Mouse (Mus musculus): ENCODE measurements around the gene Atp5e.
A peak's percentile ranks its signal among the peaks of the same experiment; 100 is the strongest.

Gene Atp5e

DNA sequence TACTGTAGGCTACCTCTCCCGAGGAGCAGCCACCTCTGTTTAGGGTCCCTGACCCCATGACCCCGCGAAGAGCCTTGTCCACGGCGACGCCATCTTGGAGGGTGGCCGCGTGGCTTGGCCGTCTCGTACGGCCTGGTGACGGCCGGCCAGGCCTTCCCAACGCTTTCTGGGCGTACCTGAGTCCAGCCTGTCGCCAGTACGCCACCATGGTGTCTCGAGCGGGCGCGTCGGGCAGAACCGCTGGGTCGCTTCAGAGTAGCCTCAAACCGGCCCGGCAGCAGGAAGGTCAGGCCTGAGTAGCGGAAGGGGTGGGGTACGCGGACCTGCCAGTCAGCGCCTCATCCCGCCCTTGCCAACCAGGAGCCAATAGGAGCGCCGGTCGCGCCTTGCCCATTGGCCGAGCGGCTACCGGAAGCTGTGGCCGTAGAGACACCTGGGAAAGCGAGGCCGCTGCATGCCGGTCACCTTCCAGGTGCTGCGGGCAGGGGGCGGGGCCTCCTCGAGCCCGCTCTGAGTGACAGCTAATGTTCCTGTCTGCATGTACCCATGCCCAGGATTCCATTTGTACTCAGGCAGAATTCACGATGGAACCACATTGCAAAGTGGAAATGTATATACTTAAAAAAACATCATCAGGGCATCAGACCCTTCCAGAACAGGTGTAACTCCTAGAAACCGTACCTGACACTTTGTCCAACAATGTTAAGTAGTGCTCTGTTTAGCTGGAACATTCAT, at the start of gene Atp5e:
Atp5e (minus strand) TSS at position 317 of the 735 bp plus-strand sequence.
- DNase-seq (ENCODE audit: low spot score in 2 of 2), result peak; percentile 94 to 97

- no peak for DNase-seq (ENCODE audit: low spot score in 2 of 2)
These were observed 45.9 kb upstream of the Atp5e start for GRCm38 (mm10) chr2:174509825-174510224.

DNA sequence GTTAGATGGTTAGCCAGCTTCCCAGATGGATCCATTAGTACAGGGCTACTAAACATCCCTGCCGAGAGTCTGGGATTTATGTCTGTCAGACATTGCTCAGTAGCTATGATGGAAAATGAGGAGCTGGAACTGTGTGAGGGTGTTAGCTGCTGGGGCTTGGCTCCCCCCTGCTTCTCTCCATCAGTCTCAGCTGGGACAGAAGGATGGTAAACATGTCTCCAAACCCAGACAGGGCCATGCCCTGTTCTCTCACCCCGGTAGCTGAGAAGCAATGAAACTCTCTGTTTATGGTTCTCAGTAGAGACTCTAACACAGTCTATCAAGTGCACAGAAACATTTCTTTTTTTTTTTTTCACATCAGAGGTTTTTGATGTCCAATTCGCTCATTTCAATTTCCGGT, 44.1 kb upstream of the Atp5e start:
- no peak for DNase-seq (ENCODE audit: low spot score in 2 of 2)

GRCm38 (mm10) chr2:174502831-174503460, 39.0 kb upstream of the Atp5e start:
- no peak for DNase-seq (ENCODE audit: low spot score in 2 of 2)

DNA sequence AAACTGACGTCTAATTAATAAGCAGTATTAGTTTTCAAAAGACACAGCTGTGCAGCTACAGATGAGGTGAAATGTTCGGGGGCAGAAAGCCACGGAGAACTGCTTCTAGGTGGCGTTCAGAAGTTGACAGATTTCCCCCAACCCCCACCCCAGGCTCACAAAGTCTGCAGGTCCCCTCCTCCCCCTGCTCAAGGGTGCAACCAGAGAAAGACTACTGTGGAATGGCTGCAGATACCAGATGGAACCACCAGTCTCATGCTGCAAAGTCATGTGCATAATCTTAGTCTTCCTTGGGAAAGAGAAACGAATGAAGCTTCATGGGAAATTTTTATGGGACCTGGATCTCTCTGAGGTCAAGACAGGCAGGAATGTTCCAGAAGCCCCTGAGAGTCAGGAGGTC, 38.4 kb upstream of the Atp5e start:
- no peak for DNase-seq (ENCODE audit: low spot score in 2 of 2)

- no peak for DNase-seq (ENCODE audit: low spot score in 2 of 2)
These were observed 37.6 kb upstream of the Atp5e start for GRCm38 (mm10) chr2:174501517-174501916.

DNA sequence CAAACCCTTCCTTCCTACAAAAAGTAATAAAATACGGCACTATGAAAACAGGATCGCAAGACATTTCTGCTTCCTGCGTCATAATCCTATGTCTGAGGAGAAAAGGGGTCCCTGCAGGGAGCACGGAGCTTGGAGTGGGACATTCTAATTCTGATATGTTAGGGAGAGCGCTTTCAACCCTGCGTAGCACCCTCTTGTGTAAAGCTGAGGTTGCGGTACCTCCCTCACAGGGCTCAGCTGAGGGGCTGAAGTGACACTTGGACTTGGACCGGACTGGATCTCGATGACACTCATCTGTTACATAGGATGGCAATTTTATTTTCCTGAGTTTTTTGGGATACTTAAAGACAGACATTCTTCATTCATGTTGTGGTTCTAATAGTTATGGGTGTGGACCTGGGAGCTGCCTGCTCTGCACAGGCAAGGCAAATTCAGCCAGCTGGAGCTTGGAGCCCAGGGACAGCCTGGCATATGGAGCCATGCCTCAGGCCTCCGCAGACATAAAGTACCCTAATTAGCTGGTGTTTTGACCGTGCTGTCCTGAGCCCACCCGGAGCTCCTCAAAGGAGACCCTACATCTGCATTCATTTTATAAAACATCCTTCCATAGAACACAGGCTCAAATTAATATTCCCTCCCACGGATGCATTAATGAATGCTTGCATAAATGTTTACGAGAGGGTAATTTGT, 37.1 kb upstream of the Atp5e start:
- DNase-seq (ENCODE audit: low spot score in 2 of 2), result no peak

DNA sequence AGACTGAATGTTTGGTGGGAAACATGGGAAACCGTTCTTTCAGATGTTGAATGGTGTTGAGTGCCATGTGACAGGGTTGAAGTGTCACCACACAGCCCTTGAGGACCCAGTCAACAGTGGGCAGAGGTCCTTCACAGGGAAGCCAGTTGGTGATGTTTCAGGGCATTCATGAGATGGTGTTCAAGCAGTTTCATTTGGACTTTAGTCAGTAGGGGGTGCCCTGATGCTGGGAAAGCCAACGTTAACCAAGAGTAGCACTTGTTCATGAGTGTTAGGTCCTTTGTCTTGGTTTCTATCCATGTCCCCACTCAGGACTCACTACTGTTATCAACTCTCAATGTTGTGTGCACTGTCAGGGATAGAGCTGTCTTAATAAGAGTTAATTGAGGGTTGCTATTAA, 29.0 kb upstream of the Atp5e start:
- DNase-seq (ENCODE audit: low spot score in 2 of 2), result no peak

GRCm38 (mm10) chr2:174487005-174487404, 23.1 kb upstream of the Atp5e start:
- no peak for DNase-seq (ENCODE audit: low spot score in 2 of 2)

- no peak for DNase-seq (ENCODE audit: low spot score in 2 of 2)
These were observed 14.8 kb upstream of the Atp5e start for GRCm38 (mm10) chr2:174478746-174479145.

- DNase-seq (ENCODE audit: low spot score in 2 of 2), result no peak
These were observed 13.8 kb upstream of the Atp5e start for GRCm38 (mm10) chr2:174477543-174478319.

DNA sequence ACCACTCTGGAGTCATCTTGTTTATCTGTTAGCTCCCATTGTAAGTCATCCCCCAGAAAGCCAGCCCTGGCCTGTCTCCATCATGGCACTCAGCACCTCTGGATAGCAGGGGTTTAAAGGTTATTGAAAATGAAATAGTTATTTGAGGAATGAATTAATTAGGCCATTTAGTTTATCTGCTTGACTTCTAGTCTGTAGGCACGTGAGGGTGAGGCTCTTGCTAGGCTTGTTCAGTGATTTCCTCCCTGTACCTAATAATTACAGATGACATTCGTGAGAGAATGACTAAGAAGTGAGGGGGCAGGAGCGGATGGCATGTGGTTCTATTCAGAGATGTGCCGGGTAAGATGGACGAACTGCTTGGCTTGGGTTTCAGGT, 9.6 kb upstream of the Atp5e start:
- DNase-seq (ENCODE audit: low spot score in 2 of 2), result no peak

DNA sequence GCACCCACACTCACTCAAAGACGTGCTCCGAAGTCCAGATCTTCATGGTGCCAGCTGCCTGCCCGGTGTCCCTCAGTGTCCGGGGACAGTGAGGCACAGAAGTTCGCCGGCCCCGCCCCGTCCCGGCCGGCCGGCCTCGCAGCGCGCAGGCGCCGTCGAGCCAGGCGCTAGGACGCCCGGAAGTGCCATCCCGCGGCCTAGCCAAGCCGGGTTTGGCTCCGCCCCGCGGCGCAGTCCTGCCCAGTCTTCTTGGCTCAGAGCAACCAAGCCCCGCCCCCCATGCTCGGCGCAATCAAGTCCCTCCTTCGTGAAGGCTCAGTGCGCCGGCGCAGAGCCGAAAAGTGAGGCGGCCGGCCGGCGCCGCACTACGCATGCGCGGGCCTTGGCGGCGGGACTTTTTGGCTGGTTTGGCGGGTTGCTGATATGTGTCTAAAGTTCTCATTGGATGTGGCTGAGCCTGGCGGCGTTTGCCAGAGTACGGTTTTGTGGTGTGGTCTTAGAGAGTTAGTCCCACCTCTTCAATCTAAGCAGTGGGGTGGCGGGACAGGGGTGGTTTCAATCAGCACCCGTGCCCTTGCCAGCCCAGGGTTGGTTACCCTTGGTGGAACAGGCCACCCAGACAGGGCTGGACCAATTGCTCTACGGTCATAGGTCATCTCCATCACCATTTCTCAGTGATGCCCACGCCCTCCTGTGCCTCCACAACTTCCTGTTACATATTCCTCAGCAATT, 9.1 kb upstream of the Atp5e start, which contains the start of gene Prelid3b:
Prelid3b (minus strand) TSS at position 264 of the 732 bp plus-strand sequence.
- peak; percentile 100 for DNase-seq (ENCODE audit: low spot score in 2 of 2)

GRCm38 (mm10) chr2:174472407-174472806, 8.5 kb upstream of the Atp5e start:
- DNase-seq (ENCODE audit: low spot score in 2 of 2), result no peak

- no peak for DNase-seq (ENCODE audit: low spot score in 2 of 2)
These were observed 7.0 kb upstream of the Atp5e start for GRCm38 (mm10) chr2:174470786-174471405.

DNA sequence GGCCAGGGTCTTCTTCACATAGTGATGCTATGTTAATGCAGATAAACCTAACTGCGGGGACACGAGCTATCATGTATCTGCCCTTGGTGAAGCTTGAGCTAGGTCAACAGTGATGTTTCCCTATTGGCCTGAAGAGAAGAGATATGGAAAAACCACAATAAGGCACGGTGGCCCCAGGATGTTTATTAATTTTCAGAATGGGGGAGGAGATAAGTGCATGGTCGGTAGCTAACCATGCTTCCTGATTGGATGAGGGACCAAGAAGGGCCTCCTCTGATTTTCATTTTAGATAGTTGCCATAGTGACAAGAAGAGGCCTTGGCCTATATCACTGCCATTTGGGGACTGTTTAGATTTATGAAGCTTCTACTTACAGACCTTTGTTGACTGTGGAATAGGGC, 6.4 kb upstream of the Atp5e start:
- no peak for DNase-seq (ENCODE audit: low spot score in 2 of 2)

DNA sequence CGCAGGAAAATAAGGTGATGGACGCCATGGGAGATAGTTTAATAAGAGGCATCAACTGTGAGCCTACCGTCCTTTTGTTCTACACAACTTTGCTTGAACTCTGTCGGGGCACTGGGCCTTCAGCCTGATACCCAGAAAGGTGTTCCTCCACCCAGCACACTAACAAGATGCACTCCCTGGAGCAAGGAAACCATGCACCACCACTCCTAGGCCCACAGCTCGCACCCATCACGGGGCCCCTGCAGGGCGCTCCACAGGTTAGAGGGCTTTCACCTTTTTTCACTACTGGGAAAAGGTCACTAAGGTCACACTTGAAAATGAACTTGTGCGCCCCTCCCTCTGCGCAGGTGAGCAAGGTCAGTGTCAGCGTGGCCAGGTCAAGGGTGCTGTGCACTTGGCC, 535 bp downstream of the Atp5e start:
- peak in 1 of 2 experiments; percentile 68 for DNase-seq (ENCODE audit: low spot score in 2 of 2)

- no peak for DNase-seq (ENCODE audit: low spot score in 2 of 2)
These were observed 4.5 kb downstream of the Atp5e start for GRCm38 (mm10) chr2:174459365-174459764.

GRCm38 (mm10) chr2:174453681-174454080, 10.2 kb downstream of the Atp5e start:
- peak; percentile 83 to 85 for DNase-seq (ENCODE audit: low spot score in 2 of 2)

DNA sequence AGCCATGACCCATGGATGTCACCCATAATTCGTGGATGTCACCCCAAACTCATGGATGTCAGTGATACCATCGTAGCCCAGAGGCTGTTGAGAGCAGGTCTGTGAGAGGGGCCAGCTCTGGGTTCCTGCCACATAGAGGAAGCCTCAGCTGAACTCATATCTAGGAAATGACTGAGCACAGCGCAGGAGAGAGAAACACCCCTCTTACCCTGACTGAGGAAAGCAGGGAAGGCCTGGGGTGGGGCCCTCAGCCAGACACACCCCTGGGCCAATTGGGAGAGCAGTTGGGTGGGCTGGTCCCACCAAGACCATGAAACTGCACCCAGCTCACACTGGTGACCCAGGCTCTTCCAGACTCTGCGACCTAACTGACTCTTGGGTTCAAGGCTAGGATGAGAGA, 13.6 kb downstream of the Atp5e start, which contains the start of gene Tubb1:
Tubb1 (plus strand) TSS at position 343 of the 400 bp plus-strand sequence.
- DNase-seq (ENCODE audit: low spot score in 2 of 2), result no peak

DNA sequence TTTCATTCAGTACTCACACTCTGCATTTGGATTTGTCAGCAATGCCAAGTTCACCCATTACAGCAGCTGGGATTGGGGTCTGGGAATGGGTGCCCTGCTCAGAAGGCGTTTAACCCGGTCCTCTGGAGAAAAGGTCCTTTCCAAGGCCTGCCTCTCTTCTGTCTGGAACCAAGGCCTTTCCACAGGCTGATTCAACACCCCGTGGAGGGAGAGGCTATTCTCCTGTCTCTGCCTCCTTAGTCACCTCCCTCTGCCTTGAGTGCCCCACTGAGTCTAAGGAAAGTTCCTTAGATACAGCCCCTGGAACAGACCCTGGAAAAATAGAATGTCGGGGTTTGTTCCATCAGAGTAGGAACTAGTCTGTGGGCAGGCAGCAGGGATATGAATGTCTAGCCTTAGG, 15.5 kb downstream of the Atp5e start:
- DNase-seq (ENCODE audit: low spot score in 2 of 2), result no peak

Data from spleen, postnatal 4 days (tissue).